In the genomic region with DNA sequence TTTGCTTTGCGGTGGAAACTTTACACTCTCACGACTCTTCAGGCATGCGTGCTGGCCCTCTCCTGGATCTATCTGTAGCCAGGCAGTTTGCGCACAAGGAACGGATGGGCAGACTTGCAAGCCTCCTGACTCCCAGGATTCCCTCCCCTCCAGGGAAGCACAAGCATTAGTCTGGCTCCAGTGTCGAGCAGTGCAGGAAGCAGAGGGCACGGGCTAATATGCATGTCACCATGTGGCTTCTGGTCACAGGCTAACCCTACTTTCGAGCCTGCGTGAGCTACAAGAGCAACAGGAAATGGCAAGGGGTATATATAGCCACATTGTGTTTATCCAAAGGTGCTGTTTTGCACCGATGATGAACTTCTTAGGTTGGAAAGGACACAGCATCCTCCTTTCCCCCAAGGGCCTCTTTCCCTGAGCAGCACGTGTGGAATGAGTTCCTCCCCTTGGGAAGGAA, we compare ENCODE assay signal across 10 mouse cellular contexts. TPM values are rescaled to one million over a fixed set of nuclear protein-coding genes. Genes with fewer than 3 reads are reported as not detected.
DNase-seq lines count a peak whose midpoint lies in the region; ATAC-seq and TF ChIP-seq lines count a peak whose summit lies in the region.
"Had no signal": no experiment of that assay in that cellular context is flagged by ENCODE, and none has a peak within 500 bp of the region (broad histone marks: within the 10 kb centered on the region; RNA-seq: fewer than 3 reads in every experiment).

No protein-coding gene starts in this region.

- no peaks in the 10 kb centered on the region for H3K36me3 ChIP-seq in liver, adult 2 months (ENCODE audit: control insufficient read depth, insufficient read depth, low read length)
- H3K36me3 ChIP-seq in liver, embryonic 16.5 days (ENCODE audit: control insufficient read depth, insufficient read depth): no peaks in the 10 kb centered on the region
- no peaks in the 10 kb centered on the region for H3K36me3 ChIP-seq in forebrain, embryonic 16.5 days (ENCODE audit: control insufficient read depth, insufficient read depth)

- H3K27me3 ChIP-seq in liver, adult 2 months (ENCODE audit: control insufficient read depth, insufficient read depth, low read length): no peaks in the 10 kb centered on the region
- no peaks in the 10 kb centered on the region for H3K27me3 ChIP-seq in liver, embryonic 16.5 days (ENCODE audit: control insufficient read depth, insufficient read depth, low read depth, low read length)
- H3K27me3 ChIP-seq in forebrain, embryonic 16.5 days (replicated peaks; ENCODE audit: control insufficient read depth, insufficient read depth, low read length): no peaks in the 10 kb centered on the region

- peak overlapping the region; percentile 10 for H3K27ac ChIP-seq in liver, adult 2 months (replicated peaks; ENCODE audit: insufficient read depth, low read depth, low read length)
- 0 out of 2 replicates have a peak overlapping the region, but pooled peaks have one; percentile 20 for H3K27ac ChIP-seq in liver, embryonic 16.5 days (ENCODE audit: low read length)
- H3K27ac ChIP-seq in forebrain, embryonic 16.5 days (ENCODE audit: low read length): no peak overlapping the region

- H3K9ac ChIP-seq in liver, adult 2 months (ENCODE audit: low read depth, low read length): no peak overlapping the region
- H3K9ac ChIP-seq in liver, embryonic 16.5 days (ENCODE audit: low read depth, low read length): no peak overlapping the region
- H3K9ac ChIP-seq in forebrain, embryonic 16.5 days (replicated peaks; ENCODE audit: low read depth, low read length): no peak overlapping the region

- no peak overlapping the region for H3K4me3 ChIP-seq in liver, adult 2 months (ENCODE audit: insufficient read depth, low read depth, low read length)
- H3K4me3 ChIP-seq in liver, embryonic 16.5 days (ENCODE audit: low read depth, low read length): no peak overlapping the region
- no peak overlapping the region for H3K4me3 ChIP-seq in forebrain, embryonic 16.5 days (replicated peaks; ENCODE audit: low read length)

- ATAC-seq in activated CD4-positive, CD25-positive, alpha-beta regulatory T cell, adult 4 months: peak; percentile 64
- peak; percentile 41; the same call in 1 of the 2 replicates for ATAC-seq in liver, embryonic 16.5 days (ENCODE audit: low read depth)
- no peak for ATAC-seq in granulocyte monocyte progenitor cell, adult 5-6 weeks (replicated peaks; ENCODE audit: poor library complexity, severe bottlenecking)
- no peak for ATAC-seq in megakaryocyte-erythroid progenitor cell, adult 5-6 weeks (replicated peaks; ENCODE audit: low FRiP score, low TSS enrichment, poor library complexity, severe bottlenecking)
- ATAC-seq in forebrain, embryonic 16.5 days: no peak

- no peak for TF ChIP-seq CTCF in liver, adult 2 months (IDR thresholded peaks at IDR 0.05; ENCODE audit: low read depth, low read length)

- 62% methylated on average over 11 of the region's 11 CpGs for WGBS in liver, adult 2 months
- WGBS in liver, embryonic 16.5 days (ENCODE audit: insufficient replicate concordance): 41% methylated on average over 11 of the region's 11 CpGs
- 83% methylated on average over 11 of the region's 11 CpGs for WGBS in forebrain, embryonic 16.5 days

- TF ChIP-seq POLR2A in liver, adult 2 months (IDR thresholded peaks at IDR 0.05; ENCODE audit: extremely low read depth, insufficient read depth, low read length): no peak

- H3K4me2 ChIP-seq in liver, embryonic 16.5 days (ENCODE audit: low read depth, low read length): no peak overlapping the region
- H3K4me2 ChIP-seq in forebrain, embryonic 16.5 days (ENCODE audit: low read length): no peak overlapping the region

- no peaks in the 10 kb centered on the region; the same call in 1 of the 2 replicates for H3K4me1 ChIP-seq in liver, adult 2 months (ENCODE audit: control insufficient read depth, insufficient read depth, low read length)
- H3K4me1 ChIP-seq in liver, embryonic 16.5 days (ENCODE audit: control insufficient read depth, low read depth, low read length): peaks cover 10% of the 10 kb centered on the region
- no peaks in the 10 kb centered on the region for H3K4me1 ChIP-seq in forebrain, embryonic 16.5 days (replicated peaks; ENCODE audit: control insufficient read depth, insufficient read depth, low read length)

- H3K9me3 ChIP-seq in liver, embryonic 16.5 days (replicated peaks; ENCODE audit: control insufficient read depth, low read length): no peaks in the 10 kb centered on the region
- no peaks in the 10 kb centered on the region for H3K9me3 ChIP-seq in forebrain, embryonic 16.5 days (ENCODE audit: control insufficient read depth, low read length)

- H3K79me2 ChIP-seq in liver, adult 2 months (ENCODE audit: control insufficient read depth, insufficient read depth, low read length): peaks cover 3% of the 10 kb centered on the region; the same call in 1 of the 2 replicates

- DNase-seq in liver, adult 2 months (ENCODE audit: extremely low read depth, low read depth, low spot score): peak; percentile 10
- DNase-seq in liver: no peak
- DNase-seq in induced T-regulatory cell, adult 2 months (ENCODE audit: low read depth): peak; percentile 84
- DNase-seq: cerebellum, postnatal 25 days; gastrocnemius, postnatal 36 days had no signal

RNA-seq across cellular contexts. Expression of gene Fli1, which starts 38.6 kb away (rescaled TPM):
- 3.0 and 4.2 TPM in 2 replicates for total RNA-seq in liver, adult 2 months (2014; rRNA removed)
- 1.1 and 1.6 TPM in 2 replicates for polyA plus RNA-seq in liver, adult 2 months (2012; rRNA removed)
- 100 to 1,000 TPM; 114 to 122 TPM for polyA plus RNA-seq in activated CD4-positive, CD25-positive, alpha-beta regulatory T cell, adult 4 months (2017; shearing (Covaris generic))
- polyA plus RNA-seq in liver, embryonic 16.5 days (2015; fragmentation: Nextera tagmentation; extraction: Ambion mirVana): 6.9 and 8.2 TPM in 2 replicates
- 63.4 and 68.3 TPM in 2 replicates for total RNA-seq in granulocyte monocyte progenitor cell, adult 5-6 weeks (2014; fragmentation: Nextera tagmentation)
- 106 and 109 TPM in 2 replicates for total RNA-seq in granulocyte monocyte progenitor cell, adult 5-6 weeks (2017)
- 8.9 and 18.6 TPM in 2 replicates for total RNA-seq in megakaryocyte-erythroid progenitor cell, adult 5-6 weeks (2014; fragmentation: Nextera tagmentation)
- total RNA-seq in megakaryocyte-erythroid progenitor cell, adult 5-6 weeks (2017): 17.7 and 38.1 TPM in 2 replicates
- 7.3 and 7.8 TPM in 2 replicates for polyA plus RNA-seq in forebrain, embryonic 16.5 days (2015; fragmentation: Nextera tagmentation; extraction: Ambion mirVana)

Comparison
In these comparisons a context has a peak if more than half of its experiments do, and no peak if none do; other contexts are left out.
1. ATAC-seq: peak in activated CD4-positive, CD25-positive, alpha-beta regulatory T cell, adult 4 months (single experiment) and liver, embryonic 16.5 days (single experiment); none in granulocyte monocyte progenitor cell, adult 5-6 weeks (single experiment), megakaryocyte-erythroid progenitor cell, adult 5-6 weeks (single experiment) and forebrain, embryonic 16.5 days (single experiment).
2. RNA of gene Fli1, which starts 38.6 kb away (polyA plus RNA-seq): 114 to 122 TPM in activated CD4-positive, CD25-positive, alpha-beta regulatory T cell, adult 4 months; 7.3 to 7.8 TPM in forebrain, embryonic 16.5 days, 6.9 to 8.2 TPM in liver, embryonic 16.5 days and 1.1 to 1.6 TPM in liver, adult 2 months; every median in the first group is over 10 times any median in the second.